Mouse (Mus musculus): ENCODE measurements around the gene Zfp978.
"Not testable (repeated sequence)": the region's sequence is repeated elsewhere in the genome, so short reads cannot be mapped to it uniquely, and the experiment has no call there.

DNA sequence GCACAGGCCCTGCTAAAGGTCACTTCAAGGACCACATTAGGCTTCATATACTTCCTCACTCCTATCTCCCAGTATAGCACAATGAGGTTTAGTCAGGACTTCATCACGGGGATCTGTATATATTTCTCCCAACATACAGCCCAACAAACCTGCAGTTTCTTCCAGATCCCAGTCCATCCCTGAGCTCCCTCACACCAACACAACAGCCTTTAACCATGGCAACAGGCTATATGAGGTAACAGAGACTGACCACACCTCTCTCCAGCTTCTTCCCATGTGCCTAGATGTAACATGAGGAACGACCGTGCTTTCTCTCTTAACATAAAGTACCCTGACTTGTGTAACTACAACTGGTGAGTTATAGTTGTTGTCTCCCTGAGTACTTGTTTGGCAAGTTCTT lies 38.4 kb downstream of the Zfp978 start:
- not testable (repeated sequence) for TF ChIP-seq CTCF (IDR thresholded peaks at IDR 0.05; ENCODE audit: low read depth, low read length); POLR2A (IDR thresholded peaks at IDR 0.05; ENCODE audit: extremely low read depth, insufficient read depth, low read length)
